Mouse (Mus musculus): ENCODE measurements around the gene Smpd3. TPM values are rescaled to one million over a fixed set of nuclear protein-coding genes. Genes with fewer than 3 reads are reported as not detected.

Smpd3 gene
- polyA plus RNA-seq, 1 experiment from 2014 or later, result 1.3 TPM

- TF ChIP-seq EP300 (IDR thresholded peaks at IDR 0.05; ENCODE audit: low read depth) (no peak), CTCF (IDR thresholded peaks at IDR 0.05; ENCODE audit: low read depth) (no peak)
- Histone ChIP-seq H3K4me1 (ENCODE audit: insufficient read depth) (no peaks in the 10 kb centered on the region), H3K36me3 (replicated peaks; ENCODE audit: insufficient read depth, low read length) (no peaks in the 10 kb centered on the region), H3K9me3 (ENCODE audit: low read length) (no peaks in the 10 kb centered on the region), H3K4me3 (ENCODE audit: low read depth, low read length) (no peak overlapping the region), H3K27me3 (ENCODE audit: insufficient read depth, low read length) (no peaks in the 10 kb centered on the region), H3K27ac (ENCODE audit: low read depth) (no peak overlapping the region), H3K4me2 (ENCODE audit: low read depth, low read length) (no peak overlapping the region), H3K9ac (replicated peaks) (no peak overlapping the region)
- WGBS (ENCODE audit: insufficient replicate concordance), result 81% methylated on average over 4 of the region's 4 CpGs
- no peak for DNase-seq
- ATAC-seq, result no peak
These were observed 20.7 kb downstream of the Smpd3 start for GRCm38 (mm10) chr8:106317091-106317490.

GRCm38 (mm10) chr8:106316506-106316905, 21.3 kb downstream of the Smpd3 start:
- Histone ChIP-seq H3K36me3 (replicated peaks; ENCODE audit: insufficient read depth, low read length) (no peaks in the 10 kb centered on the region), H3K27me3 (ENCODE audit: insufficient read depth, low read length) (no peaks in the 10 kb centered on the region), H3K4me3 (ENCODE audit: low read depth, low read length) (no peak overlapping the region), H3K4me2 (ENCODE audit: low read depth, low read length) (no peak overlapping the region), H3K27ac (ENCODE audit: low read depth) (no peak overlapping the region), H3K9me3 (ENCODE audit: low read length) (no peaks in the 10 kb centered on the region), H3K4me1 (ENCODE audit: insufficient read depth) (no peaks in the 10 kb centered on the region), H3K9ac (replicated peaks) (no peak overlapping the region)
- DNase-seq, result no peak
- TF ChIP-seq CTCF (IDR thresholded peaks at IDR 0.05; ENCODE audit: low read depth) (no peak), EP300 (IDR thresholded peaks at IDR 0.05; ENCODE audit: low read depth) (no peak)
- ATAC-seq, result no peak
- 43% methylated on average over 10 of the region's 10 CpGs for WGBS (ENCODE audit: insufficient replicate concordance)

- Histone ChIP-seq H3K27me3 (ENCODE audit: insufficient read depth, low read length) (no peaks in the 10 kb centered on the region), H3K4me2 (ENCODE audit: low read depth, low read length) (no peak overlapping the region), H3K9ac (replicated peaks) (no peak overlapping the region), H3K4me1 (ENCODE audit: insufficient read depth) (no peaks in the 10 kb centered on the region), H3K9me3 (ENCODE audit: low read length) (no peaks in the 10 kb centered on the region), H3K36me3 (replicated peaks; ENCODE audit: insufficient read depth, low read length) (no peaks in the 10 kb centered on the region), H3K27ac (ENCODE audit: low read depth) (no peak overlapping the region), H3K4me3 (ENCODE audit: low read depth, low read length) (no peak overlapping the region)
- TF ChIP-seq CTCF (IDR thresholded peaks at IDR 0.05; ENCODE audit: low read depth) (no peak), EP300 (IDR thresholded peaks at IDR 0.05; ENCODE audit: low read depth) (no peak)
- ATAC-seq (no peak), DNase-seq (no peak)
- WGBS (ENCODE audit: insufficient replicate concordance), result 68% methylated on average over 6 of the region's 6 CpGs
These were observed 22.2 kb downstream of the Smpd3 start for GRCm38 (mm10) chr8:106315402-106316187.

DNA sequence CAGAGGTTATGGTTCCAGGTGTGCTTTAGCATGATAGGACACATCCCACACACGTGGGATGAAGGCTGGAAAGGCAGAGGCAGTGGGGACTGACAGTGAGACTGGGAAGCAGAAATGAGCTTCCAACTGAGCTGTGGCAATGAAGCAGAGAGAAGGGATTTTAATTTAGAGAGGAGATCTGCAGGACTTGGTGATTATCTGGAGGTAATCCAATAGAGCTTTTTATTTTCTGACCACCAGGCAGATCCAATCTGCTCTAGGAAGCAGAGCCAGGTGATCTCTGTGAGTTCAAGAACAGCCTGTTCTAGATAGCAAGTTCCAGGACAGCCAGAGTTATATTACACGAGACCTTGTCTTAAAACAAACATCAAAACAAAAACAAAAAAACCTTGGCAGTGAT, 24.0 kb downstream of the Smpd3 start:
- Histone ChIP-seq H3K4me2 (ENCODE audit: low read depth, low read length) (no peak overlapping the region), H3K9me3 (ENCODE audit: low read length) (no peaks in the 10 kb centered on the region), H3K9ac (replicated peaks) (no peak overlapping the region), H3K27ac (ENCODE audit: low read depth) (no peak overlapping the region), H3K36me3 (replicated peaks; ENCODE audit: insufficient read depth, low read length) (no peaks in the 10 kb centered on the region), H3K4me3 (ENCODE audit: low read depth, low read length) (no peak overlapping the region), H3K27me3 (ENCODE audit: insufficient read depth, low read length) (no peaks in the 10 kb centered on the region), H3K4me1 (ENCODE audit: insufficient read depth) (no peaks in the 10 kb centered on the region)
- ATAC-seq (no peak), DNase-seq (no peak)
- 53% methylated on average over 2 of the region's 2 CpGs for WGBS (ENCODE audit: insufficient replicate concordance)
- TF ChIP-seq CTCF (IDR thresholded peaks at IDR 0.05; ENCODE audit: low read depth) (no peak), EP300 (IDR thresholded peaks at IDR 0.05; ENCODE audit: low read depth) (no peak)

GRCm38 (mm10) chr8:106313120-106313737, 24.6 kb downstream of the Smpd3 start:
- no peak for TF ChIP-seq EP300 (IDR thresholded peaks at IDR 0.05; ENCODE audit: low read depth)
- no peaks in the 10 kb centered on the region for H3K27me3 ChIP-seq (ENCODE audit: insufficient read depth, low read length)
- no peaks in the 10 kb centered on the region for H3K9me3 ChIP-seq (ENCODE audit: low read length)
- ATAC-seq (no peak), DNase-seq (no peak)
- no peak overlapping the region for H3K27ac ChIP-seq (ENCODE audit: low read depth)
- H3K4me3 ChIP-seq (ENCODE audit: low read depth, low read length), result no peak overlapping the region
- no peak overlapping the region for H3K4me2 ChIP-seq (ENCODE audit: low read depth, low read length)
- H3K36me3 ChIP-seq (replicated peaks; ENCODE audit: insufficient read depth, low read length), result no peaks in the 10 kb centered on the region
- 71% methylated on average over 6 of the region's 6 CpGs for WGBS (ENCODE audit: insufficient replicate concordance)
- H3K4me1 ChIP-seq (ENCODE audit: insufficient read depth), result 0 out of 2 replicates have a peak, but pooled peaks cover under 1% of the 10 kb centered on the region
- H3K9ac ChIP-seq (replicated peaks), result no peak overlapping the region

GRCm38 (mm10) chr8:106311967-106312366, 25.8 kb downstream of the Smpd3 start:
- TF ChIP-seq CTCF (IDR thresholded peaks at IDR 0.05; ENCODE audit: low read depth) (peak; percentile 45), EP300 (IDR thresholded peaks at IDR 0.05; ENCODE audit: low read depth) (no peak)
- Histone ChIP-seq H3K9ac (replicated peaks) (no peak overlapping the region), H3K9me3 (ENCODE audit: low read length) (no peaks in the 10 kb centered on the region), H3K4me1 (ENCODE audit: insufficient read depth) (peaks cover 7% of the 10 kb centered on the region), H3K4me3 (ENCODE audit: low read depth, low read length) (no peak overlapping the region), H3K27ac (ENCODE audit: low read depth) (no peak overlapping the region), H3K36me3 (replicated peaks; ENCODE audit: insufficient read depth, low read length) (no peaks in the 10 kb centered on the region), H3K27me3 (ENCODE audit: insufficient read depth, low read length) (no peaks in the 10 kb centered on the region), H3K4me2 (ENCODE audit: low read depth, low read length) (no peak overlapping the region)
- WGBS (ENCODE audit: insufficient replicate concordance), result 88% methylated on average over 1 of the region's 1 CpGs
- ATAC-seq, result no peak
- no peak for DNase-seq

All from liver, postnatal 0 days (tissue).